Mouse (Mus musculus) left cerebral cortex, postnatal 25 days (tissue): ENCODE measurements at regions not wholly inside any gene's neighbourhood (a gene's known extent, or its start where the extent isn't known, plus 50 kb on each side); places are given as distances from the start of the nearest gene placed in this dataset.

Source experiments
- DNase-seq, 2 experiments: peaks; one replicate each; pipeline ENCODE4 v3.0.0; 2022; ENCODE audit warnings: low spot score in 2 of 2, mixed read lengths in 1 of 2
- intact Hi-C: fragments of 180-260 bp; cut with DNase I; formaldehyde crosslinking; loops from one replicate; pipeline ENCODE4 v1.15.1; 2025

DNA sequence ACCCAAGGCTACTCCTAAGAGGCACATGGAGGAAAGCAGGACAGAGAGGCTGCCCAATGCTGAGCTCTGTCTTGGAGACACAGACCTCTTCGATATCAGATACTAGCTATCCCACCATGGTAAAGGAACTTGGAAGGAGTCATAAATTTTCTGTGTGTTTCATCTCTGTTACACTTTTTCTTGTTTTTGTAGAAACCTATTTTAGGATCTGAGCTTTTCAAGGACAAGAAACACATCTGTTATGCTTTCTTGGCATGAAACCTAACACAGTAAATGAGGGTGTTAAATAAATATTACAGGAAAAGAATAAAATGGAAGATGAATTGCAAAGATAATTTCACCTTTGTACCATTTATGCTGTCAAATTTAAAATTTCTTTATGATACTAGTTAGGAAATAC, 219.8 kb upstream of the Slc39a10 start:
- peak in 1 of 2 experiments; percentile 44 for DNase-seq
- intact Hi-C loops: loop anchor here (5.0 kb wide), 1 partner anchor 80 kb away; no protein-coding TSS in a partner anchor

DNA sequence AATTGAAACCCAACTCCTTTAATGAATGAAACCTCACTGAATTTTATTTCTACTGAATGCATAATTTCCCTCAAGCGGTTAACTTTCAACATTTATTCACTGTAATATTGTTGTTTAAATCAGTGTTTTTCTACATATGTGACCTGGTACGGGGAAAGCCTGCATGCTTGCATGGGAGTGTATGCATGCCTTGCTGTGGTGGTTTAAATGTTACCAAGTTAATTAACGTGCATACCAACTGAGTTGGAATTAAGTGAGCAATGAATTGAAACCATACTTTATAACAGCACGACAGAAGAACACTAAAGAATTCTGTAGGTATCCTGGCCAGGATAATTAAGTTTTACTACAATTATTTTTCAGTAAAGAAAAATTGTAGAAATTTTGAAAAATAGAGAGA, 211.4 kb upstream of the Slc39a10 start:
- no peak for DNase-seq
- intact Hi-C loops: loop anchor here (5.0 kb wide), 6 partner anchors 93 to 252 kb away; no protein-coding TSS in a partner anchor

DNA sequence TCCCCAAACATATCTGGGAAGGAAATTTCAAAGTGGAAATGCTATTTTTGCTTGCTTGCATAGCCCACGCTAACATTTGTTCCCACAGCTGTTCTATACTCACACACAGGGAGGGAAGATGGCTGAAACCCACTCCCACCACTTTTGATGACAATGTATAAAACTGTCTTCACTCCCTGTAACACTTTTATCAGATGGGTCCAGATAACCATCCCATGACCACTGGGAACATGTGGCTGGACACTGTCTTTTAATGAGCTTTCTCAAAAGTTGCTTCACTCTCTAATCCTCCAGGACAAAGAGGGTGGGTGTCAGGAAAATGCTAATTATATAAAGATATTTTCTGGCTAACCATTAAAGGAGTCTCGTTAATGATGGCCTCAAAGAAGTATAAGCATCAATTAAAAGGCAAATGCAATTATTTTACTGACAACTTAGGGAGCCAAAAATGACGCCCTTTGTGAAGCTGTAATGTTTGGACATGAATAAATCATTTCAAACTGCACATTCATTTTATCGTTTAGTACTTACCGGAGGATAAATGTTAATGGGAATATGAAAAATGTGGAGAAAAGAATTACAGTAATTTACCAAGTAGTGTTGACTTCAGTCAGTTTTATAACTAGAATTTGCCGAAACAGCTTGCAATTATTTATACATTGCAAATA, 210.8 kb upstream of the Slc39a10 start:
- intact Hi-C loops: loop anchor here (5.0 kb wide), 6 partner anchors 94 to 251 kb away; no protein-coding TSS in a partner anchor
- peak; percentile 44 to 87 for DNase-seq

DNA sequence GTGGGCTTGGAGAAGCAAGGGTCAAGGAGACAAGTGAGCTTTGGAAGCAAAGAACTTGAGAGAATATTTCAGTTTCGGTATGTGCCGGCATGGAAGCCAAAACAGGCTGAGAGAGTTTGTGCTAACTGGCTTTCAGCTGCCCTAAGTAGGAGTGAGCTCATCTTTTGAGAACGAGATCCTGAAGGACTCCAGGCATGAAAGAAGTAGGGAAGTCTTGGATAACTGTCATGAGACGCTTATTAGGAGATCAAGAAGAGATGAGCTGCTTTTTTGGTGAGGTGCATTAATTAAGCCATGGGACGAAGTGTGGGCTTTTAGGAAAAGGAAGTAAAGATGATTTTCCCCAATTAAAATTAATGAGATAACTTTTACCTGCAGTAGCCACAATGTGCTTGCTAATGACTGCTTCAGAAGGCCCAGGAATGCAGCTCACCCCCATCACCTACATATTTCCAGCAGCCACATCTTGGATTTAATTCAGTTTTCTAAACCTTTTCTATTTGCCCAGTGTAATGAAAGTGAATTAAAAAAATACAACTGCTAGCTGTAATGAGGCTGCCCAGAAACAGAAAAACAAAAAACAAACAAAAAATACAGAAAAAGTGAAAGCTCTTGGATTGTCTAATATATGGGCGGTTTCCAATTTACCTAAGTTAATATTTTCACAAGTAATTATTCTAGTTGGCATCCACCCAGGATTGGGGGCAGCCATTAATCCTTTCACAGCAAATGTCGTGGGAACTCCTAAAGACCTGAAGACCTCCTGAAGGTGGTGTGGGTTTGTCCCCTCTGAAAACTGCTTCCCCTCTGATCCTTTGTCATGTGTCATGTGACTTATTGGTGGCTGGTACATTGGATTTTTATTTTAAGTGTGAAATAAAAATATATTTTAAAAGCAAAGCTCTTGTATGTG, 204.7 kb upstream of the Slc39a10 start:
- no peak for DNase-seq
- intact Hi-C loops: no loop called here

DNA sequence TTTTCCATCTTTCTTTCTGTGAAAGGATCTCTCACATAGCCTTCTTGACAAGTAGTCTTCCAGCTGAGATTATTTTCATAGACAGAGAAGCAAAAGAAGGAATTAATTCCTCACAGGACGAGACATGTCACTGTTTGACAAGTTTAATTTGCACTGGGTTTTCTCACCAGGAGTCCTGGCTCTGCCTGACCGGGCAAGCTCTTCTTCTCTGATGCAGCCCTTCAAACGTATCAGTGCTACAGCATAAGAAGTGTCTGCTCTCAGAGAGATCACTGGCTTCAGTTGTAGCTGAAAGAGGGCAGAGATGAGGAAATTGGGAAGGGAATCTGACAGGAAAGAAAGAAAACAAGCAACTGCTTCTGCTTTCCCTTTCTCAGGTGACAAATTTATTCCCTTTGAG, 201.8 kb upstream of the Slc39a10 start:
- no peak for DNase-seq
- intact Hi-C loops: no loop called here

DNA sequence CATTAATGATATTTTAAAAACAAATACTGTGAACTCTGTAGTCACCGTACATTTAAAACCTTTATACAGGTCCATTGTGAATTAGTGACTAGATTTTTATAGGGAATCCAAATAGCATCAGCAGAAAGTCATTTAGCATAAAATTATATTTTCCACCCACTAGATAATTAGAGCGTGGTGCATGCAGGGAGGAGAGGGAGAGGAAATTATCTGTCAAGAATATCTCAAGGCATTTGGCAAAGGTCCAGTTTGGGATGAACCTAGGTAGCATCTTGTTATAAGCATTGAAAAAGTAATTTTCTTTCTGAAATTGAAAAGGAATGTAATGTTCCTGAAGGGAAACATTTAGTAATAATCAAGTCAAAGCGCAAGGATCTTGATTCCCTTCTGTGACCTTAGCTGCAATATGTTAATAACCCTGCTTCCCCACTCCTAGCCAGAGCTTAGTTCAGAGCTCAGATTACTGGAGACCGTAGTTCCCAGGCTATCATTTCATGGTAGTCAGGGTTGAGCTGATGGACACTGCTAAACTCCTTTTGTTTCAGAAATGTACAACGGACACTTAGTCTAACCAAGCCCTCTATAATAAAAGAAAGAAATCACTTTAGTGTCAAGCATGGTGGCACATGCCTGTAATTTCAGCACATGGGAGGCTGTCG, 200.8 kb upstream of the Slc39a10 start:
- intact Hi-C loops: no loop called here
- no peak for DNase-seq

DNA sequence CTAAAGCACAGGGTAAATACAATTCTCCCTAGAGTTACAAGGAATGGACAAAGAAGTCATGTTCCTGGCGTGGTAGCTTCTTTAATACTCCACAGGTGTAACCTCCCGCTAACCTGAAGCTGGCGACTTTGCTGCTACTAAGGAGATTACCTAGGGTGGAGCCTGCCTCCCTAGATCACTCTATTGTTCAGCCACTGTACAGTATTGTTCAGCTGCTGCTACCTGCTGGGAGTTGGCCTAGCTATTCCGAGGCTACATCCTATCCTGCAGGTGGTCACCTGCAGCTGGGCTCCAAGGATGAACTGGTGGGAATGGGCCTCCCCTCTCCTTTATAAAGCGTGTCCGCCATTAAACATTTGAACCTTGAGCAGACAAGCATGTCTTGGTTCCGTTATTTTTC, 183.8 kb upstream of the Slc39a10 start:
- intact Hi-C loops: no loop called here
- no peak for DNase-seq

DNA sequence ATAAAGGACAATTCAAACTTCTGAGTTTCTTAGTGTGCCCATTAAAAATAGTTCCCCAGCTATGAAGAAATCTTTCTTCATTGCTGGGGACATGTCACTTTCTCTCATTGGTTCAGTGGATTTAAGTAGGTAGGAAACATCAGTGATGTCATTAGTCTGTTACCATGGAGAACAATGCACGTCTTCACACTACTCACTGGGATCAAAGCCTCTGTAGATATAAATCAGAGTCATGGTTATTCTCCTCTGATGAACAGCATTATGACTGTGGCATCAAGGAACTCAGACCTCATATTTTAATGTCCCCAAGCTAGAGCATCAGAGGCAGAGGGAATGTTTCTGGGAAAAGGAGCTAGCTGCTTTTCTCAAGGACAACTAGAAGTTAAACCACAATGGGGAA, 165.5 kb upstream of the Slc39a10 start:
- intact Hi-C loops: no loop called here
- DNase-seq: no peak

DNA sequence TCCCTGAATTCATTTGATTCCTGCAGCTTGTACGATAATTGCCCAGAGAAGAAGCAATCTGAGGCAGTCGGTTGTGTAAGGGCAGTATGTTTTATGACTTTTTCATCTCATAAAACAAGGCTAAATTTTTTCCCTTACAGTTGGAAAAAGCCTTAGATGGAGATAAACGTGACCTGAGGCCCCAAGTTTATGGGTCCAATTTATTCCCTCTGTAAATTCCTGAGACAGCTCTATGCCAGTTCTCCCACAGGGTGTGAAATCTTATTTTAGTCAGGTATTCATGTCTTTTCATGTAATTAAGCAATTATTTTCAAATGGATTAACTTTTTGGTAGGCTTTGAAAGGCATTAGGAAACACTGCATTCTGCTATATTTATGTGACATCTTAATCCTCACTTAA, 164.7 kb upstream of the Slc39a10 start:
- intact Hi-C loops: no loop called here
- no peak for DNase-seq

DNA sequence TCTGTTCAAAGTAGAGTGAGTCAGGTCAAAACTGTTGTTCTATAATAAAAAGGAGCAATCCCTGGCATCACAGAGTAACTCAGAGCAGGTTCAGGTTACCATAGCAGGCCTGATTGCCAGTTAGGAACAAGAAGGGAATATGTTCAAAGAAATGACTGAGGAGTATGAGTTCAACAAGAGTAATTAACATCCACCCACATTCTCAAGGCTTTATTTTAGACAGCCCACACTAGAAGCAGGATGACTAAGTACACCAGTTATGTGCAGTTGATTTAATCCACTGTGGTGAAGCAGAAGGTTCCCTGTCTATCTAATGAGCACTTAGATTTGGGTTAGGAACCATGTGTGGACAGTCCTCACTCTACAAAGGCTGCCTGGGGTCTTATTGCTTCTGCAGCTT, 158.5 kb upstream of the Slc39a10 start:
- DNase-seq: peak; percentile 14 to 67
- intact Hi-C loops: no loop called here

DNA sequence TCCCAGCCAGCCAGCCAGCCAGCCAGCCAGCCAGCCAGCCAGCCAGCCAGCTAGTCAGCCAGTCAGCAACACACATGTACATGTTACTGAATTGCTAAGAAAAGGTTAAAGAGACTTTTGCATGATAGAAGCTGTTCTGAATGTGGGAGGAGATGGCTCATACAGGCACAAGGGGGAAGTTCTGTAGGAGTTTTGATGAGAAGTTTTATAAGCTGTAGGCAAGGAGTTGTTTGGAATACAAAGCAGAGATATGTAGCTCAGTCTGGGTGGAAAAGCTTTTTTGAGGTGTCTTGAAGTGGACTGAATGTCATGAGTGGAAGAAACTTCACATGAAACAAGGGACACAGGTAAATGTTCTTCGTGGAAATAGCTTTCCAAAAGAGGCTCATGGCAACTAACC, 157.8 kb upstream of the Slc39a10 start:
- peak in 1 of 2 experiments; percentile 19 for DNase-seq
- intact Hi-C loops: no loop called here

DNA sequence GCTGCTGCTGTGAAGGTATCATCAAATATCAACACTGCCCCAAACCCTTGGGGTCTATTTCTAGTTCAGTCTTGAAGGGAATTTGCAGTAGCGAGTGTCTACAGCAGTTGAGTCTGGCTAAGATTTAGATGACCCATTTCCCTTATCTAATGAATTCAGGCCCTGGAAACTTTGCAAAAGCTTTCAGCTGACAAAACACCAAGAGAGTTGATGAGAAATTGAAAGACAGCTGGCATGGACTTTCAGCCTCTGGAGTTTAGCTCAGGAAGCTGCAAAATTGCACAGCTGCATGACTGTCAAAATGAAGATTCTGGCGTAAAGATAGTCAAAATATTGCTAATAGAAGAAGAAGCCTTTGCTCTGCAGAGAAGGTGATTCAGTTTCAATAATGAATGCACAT, 144.9 kb upstream of the Slc39a10 start:
- DNase-seq: no peak
- intact Hi-C loops: no loop called here

DNA sequence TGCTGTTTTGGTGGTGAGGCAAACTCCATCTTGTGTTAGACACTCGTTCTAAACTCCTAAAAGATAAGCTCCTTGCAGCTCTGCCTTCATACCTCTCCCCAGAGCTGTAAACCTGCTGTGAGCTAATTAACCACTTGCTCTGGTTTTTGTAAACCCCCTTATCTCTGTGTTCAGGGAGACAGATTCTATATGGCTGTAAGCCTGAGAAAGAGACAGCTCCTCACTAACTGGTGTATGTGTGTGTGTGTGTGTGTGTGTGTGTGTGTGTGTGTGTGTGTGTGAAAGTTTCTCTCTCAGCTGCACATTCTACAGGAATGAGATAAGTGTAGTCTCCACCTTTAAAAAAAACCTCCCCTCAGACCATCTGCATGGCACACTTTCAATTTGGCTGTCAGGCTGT, 126.7 kb upstream of the Slc39a10 start:
- intact Hi-C loops: no loop called here
- no peak for DNase-seq

DNA sequence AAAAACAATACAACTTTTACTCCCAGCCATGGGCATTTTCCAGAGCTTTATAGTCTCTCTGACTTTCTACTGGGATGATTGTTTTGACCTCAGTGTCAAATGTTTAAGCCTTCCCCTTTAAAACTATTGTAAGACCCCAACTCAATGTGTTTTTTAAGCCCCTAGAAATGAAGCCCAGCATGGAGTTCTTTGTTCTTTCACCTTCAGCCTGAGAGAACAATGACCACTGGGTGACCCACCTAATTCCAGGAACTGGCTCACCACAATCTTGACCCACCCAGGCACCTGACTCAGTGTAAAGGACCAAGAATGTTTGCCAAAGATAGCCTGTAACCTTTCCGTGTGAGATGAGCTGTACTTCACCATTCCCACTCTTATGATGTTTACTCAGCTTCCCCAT, 121.9 kb upstream of the Slc39a10 start:
- intact Hi-C loops: no loop called here

DNA sequence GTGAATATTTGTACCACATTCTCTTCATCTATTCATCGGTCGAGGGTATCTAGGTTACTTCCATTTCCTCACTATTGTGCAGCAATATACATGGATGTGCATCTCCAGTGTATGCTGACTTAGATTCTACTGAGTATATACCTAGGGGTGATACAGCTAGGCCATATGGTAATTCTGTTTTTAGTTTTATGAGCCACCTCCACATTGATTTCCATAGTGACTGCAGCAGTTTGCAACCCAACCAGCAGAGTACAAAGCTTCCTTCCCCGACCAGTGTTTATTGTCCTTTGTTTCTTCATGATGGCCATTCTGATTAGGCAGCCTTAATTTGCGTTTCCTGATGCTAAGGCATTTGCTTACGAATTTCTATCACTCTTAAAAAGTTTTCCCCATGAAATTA, 111.1 kb upstream of the Slc39a10 start:
- intact Hi-C loops: loop anchor here (5.0 kb wide), 1 partner anchor 99 kb away; no protein-coding TSS in a partner anchor
- DNase-seq: peak; percentile 20 to 81

More for the DNA sequence above, 121.9 kb upstream of the Slc39a10 start:
- no peak for DNase-seq

DNA sequence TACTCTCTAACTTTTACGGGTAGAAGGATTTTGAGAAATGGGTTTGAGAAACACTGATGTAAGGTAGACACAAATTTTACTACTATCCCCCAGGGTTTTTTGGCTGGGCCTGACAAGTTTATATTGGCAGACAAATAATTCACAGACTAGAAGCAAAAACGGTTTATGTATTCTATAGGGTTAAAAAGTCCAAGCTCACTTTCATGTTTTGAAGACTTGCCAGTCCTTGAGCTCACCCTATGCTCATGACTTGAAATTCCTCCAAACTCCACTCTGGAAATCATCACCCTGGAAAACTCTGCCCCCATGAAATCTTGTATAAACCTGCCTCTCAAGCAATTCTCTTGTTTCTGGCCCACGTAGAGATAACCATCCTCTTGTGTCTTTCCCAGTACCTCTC, 106.7 kb upstream of the Slc39a10 start:
- intact Hi-C loops: no loop called here
- peak in 1 of 2 experiments; percentile 15 for DNase-seq

DNA sequence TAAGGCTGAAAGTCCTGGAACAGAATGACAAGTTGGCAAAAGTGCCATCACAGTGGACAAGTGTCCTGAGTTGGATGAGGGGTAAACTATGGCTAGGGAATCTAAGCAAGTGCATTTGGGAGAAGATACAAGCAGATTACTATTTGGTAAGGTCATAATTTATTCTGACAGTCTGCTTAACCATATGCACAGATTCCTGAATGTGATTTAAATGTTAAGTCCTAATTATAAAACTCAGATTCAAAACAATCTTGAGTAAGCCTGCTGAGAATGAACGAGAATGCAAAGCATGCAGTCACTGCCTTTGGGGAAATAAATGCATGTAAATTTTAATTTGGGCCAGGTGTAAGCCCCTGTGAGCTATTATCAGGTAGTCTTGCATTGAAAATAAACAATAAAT, 93.3 kb upstream of the Slc39a10 start:
- intact Hi-C loops: no loop called here
- DNase-seq: peak in 1 of 2 experiments; percentile 33

DNA sequence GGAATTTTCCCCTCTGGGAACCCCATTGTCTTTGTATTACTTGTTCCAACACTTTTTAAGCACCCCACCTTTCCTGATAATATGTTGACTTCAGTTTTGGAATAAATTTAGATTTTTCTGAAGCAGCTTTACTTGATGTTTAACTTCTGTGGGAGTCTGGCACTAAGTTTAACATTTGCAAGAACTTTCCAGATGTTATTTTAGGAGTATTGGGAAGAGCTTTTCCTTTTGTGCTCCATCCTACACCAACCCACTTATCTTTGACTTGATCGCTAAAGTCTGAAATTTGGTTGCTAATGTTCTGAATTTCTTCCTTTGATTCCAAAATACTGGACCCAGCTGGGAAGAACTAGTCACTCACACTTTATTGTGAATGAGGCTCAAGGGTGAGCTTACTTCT, 90.4 kb upstream of the Slc39a10 start:
- intact Hi-C loops: loop anchor here (5.0 kb wide), 1 partner anchor 119 kb away; no protein-coding TSS in a partner anchor

DNA sequence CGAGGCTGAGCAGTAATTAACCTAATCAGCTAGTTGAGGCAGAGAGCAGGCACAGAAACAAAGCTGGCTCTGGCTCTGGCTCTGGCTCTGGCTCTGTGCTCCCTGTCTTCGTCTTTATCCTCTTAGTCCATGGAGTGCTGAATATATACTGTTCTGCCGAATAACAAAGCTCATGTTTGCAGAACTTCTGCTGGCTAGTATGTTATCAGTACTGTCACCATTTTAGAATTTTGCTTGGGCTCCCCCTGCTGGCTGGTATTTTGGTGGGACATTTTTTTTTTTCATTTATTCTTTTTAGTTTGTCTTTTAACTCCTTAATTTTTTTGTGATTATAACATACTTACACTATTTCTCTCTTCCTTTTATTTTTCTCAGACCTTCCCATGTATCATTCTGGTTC, 77.8 kb upstream of the Slc39a10 start:
- intact Hi-C loops: loop anchor here (1.0 to 5.0 kb wide), 2 partner anchors 117 to 388 kb away; no protein-coding TSS in a partner anchor

More for the DNA sequence above, 90.4 kb upstream of the Slc39a10 start:
- peak in 1 of 2 experiments; percentile 56 for DNase-seq

DNA sequence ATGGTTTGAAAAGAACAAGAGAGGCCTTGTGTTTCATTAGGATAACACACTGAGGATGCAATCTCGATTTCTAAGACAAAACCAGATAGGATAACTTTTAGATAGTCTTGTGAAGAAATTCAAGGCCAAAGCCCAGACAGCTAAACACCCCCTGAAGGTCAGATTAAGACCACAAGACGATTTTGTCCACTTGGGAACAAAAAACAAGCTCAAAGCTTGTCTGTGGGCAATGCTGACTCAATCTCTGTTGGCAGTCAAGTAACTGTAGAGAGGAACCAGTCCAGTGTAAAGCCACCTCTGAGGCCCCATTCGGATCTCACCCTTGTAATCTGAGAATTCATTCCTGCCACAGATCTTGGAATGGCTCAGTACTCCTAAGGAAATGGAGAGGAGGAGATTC, 75.7 kb upstream of the Slc39a10 start:
- intact Hi-C loops: loop anchor here (5.0 to 10.0 kb wide), 2 partner anchors 134 to 226 kb away; no protein-coding TSS in a partner anchor
- DNase-seq: no peak

More for the DNA sequence above, 77.8 kb upstream of the Slc39a10 start:
- DNase-seq: peak in 1 of 2 experiments; percentile 55
